Mouse (Mus musculus): Measurements from ENCODE around the gene Dpm2.
A peak's percentile ranks its signal among the peaks of the same experiment; 100 is the strongest.

Gene Dpm2

GRCm38 (mm10) chr2:32617601-32618000 is 46.9 kb downstream of the Dpm2 start:
- no peak for DNase-seq

GRCm38 (mm10) chr2:32618051-32618450 is 47.4 kb downstream of the Dpm2 start:
- DNase-seq: no peak

- DNase-seq: peak; percentile 99
Observed at GRCm38 (mm10) chr2:32620682-32621516, 50.2 kb downstream of the Dpm2 start.

- no peak for DNase-seq
Observed at GRCm38 (mm10) chr2:32621517-32621859, 50.8 kb downstream of the Dpm2 start, which contains the start of gene Ak1. Ak1 (plus strand) TSS chr2:32621758.
